Mouse (Mus musculus): ENCODE data around the gene Tm7sf2. TPM values are rescaled to one million over a fixed set of nuclear protein-coding genes. Genes with fewer than 3 reads are reported as not detected.

Tm7sf2 gene
- polyA plus RNA-seq, 1 experiment from 2014 or later, result 30.6 TPM

- ATAC-seq (replicated peaks; ENCODE audit: low FRiP score, low TSS enrichment, low read depth) (no peak), DNase-seq (ENCODE audit: low spot score) (no peak)
- Histone ChIP-seq H3K27ac (ENCODE audit: low read depth) (no peak overlapping the region), H3K9ac (ENCODE audit: low read length) (no peak overlapping the region), H3K4me1 (replicated peaks; ENCODE audit: control insufficient read depth, insufficient read depth, low read length) (peaks cover 8% of the 10 kb centered on the region), H3K4me2 (ENCODE audit: low read length) (no peak overlapping the region), H3K27me3 (replicated peaks; ENCODE audit: control insufficient read depth, insufficient read depth, low read length) (no peaks in the 10 kb centered on the region), H3K4me3 (ENCODE audit: low read depth, low read length) (no peak overlapping the region), H3K9me3 (ENCODE audit: control insufficient read depth, low read length) (no peaks in the 10 kb centered on the region), H3K36me3 (ENCODE audit: control insufficient read depth, insufficient read depth, low read length) (peaks cover 52% of the 10 kb centered on the region)
- WGBS, result 94% methylated on average over 5 of the region's 5 CpGs
These were observed 5.7 kb upstream of the Tm7sf2 start for GRCm38 (mm10) chr19:6073889-6074288.

GRCm38 (mm10) chr19:6071261-6071660 lies 3.1 kb upstream of the Tm7sf2 start:
- no peak overlapping the region for H3K4me3 ChIP-seq (ENCODE audit: low read depth, low read length)
- peaks cover 17% of the 10 kb centered on the region for H3K4me1 ChIP-seq (replicated peaks; ENCODE audit: control insufficient read depth, insufficient read depth, low read length)
- ATAC-seq (replicated peaks; ENCODE audit: low FRiP score, low TSS enrichment, low read depth) (no peak), DNase-seq (ENCODE audit: low spot score) (no peak)
- no peak overlapping the region for H3K4me2 ChIP-seq (ENCODE audit: low read length)
- no peaks in the 10 kb centered on the region for H3K27me3 ChIP-seq (replicated peaks; ENCODE audit: control insufficient read depth, insufficient read depth, low read length)
- H3K9me3 ChIP-seq (ENCODE audit: control insufficient read depth, low read length), result no peaks in the 10 kb centered on the region
- peaks cover 52% of the 10 kb centered on the region for H3K36me3 ChIP-seq (ENCODE audit: control insufficient read depth, insufficient read depth, low read length)
- H3K9ac ChIP-seq (ENCODE audit: low read length), result no peak overlapping the region
- no peak overlapping the region for H3K27ac ChIP-seq (ENCODE audit: low read depth)
- 92% methylated on average over 19 of the region's 19 CpGs for WGBS

- Histone ChIP-seq H3K4me1 (replicated peaks; ENCODE audit: control insufficient read depth, insufficient read depth, low read length) (peaks cover 12% of the 10 kb centered on the region), H3K36me3 (ENCODE audit: control insufficient read depth, insufficient read depth, low read length) (peaks cover 52% of the 10 kb centered on the region), H3K9me3 (ENCODE audit: control insufficient read depth, low read length) (no peaks in the 10 kb centered on the region), H3K27ac (ENCODE audit: low read depth) (no peak overlapping the region), H3K9ac (ENCODE audit: low read length) (no peak overlapping the region), H3K27me3 (replicated peaks; ENCODE audit: control insufficient read depth, insufficient read depth, low read length) (no peaks in the 10 kb centered on the region), H3K4me3 (ENCODE audit: low read depth, low read length) (no peak overlapping the region), H3K4me2 (ENCODE audit: low read length) (no peak overlapping the region)
- no peak for ATAC-seq (replicated peaks; ENCODE audit: low FRiP score, low TSS enrichment, low read depth)
- DNase-seq (ENCODE audit: low spot score), result no peak
- WGBS, result 92% methylated on average over 31 of the region's 31 CpGs
These were observed 2.5 kb upstream of the Tm7sf2 start for GRCm38 (mm10) chr19:6070571-6071250.

GRCm38 (mm10) chr19:6069851-6070250 lies 1.7 kb upstream of the Tm7sf2 start:
- Histone ChIP-seq H3K27ac (ENCODE audit: low read depth) (no peak overlapping the region), H3K4me3 (ENCODE audit: low read depth, low read length) (no peak overlapping the region), H3K36me3 (ENCODE audit: control insufficient read depth, insufficient read depth, low read length) (peaks cover 43% of the 10 kb centered on the region), H3K9me3 (ENCODE audit: control insufficient read depth, low read length) (no peaks in the 10 kb centered on the region), H3K4me1 (replicated peaks; ENCODE audit: control insufficient read depth, insufficient read depth, low read length) (peaks cover 12% of the 10 kb centered on the region), H3K9ac (ENCODE audit: low read length) (no peak overlapping the region), H3K4me2 (ENCODE audit: low read length) (no peak overlapping the region), H3K27me3 (replicated peaks; ENCODE audit: control insufficient read depth, insufficient read depth, low read length) (no peaks in the 10 kb centered on the region)
- DNase-seq (ENCODE audit: low spot score) (no peak), ATAC-seq (replicated peaks; ENCODE audit: low FRiP score, low TSS enrichment, low read depth) (no peak)
- 92% methylated on average over 10 of the region's 10 CpGs for WGBS

- ATAC-seq (replicated peaks; ENCODE audit: low FRiP score, low TSS enrichment, low read depth) (no peak), DNase-seq (ENCODE audit: low spot score) (no peak)
- no peak overlapping the region for H3K4me3 ChIP-seq (ENCODE audit: low read depth, low read length)
- H3K27ac ChIP-seq (ENCODE audit: low read depth), result no peak overlapping the region
- 71% methylated on average over 4 of the region's 4 CpGs for WGBS
- no peaks in the 10 kb centered on the region for H3K9me3 ChIP-seq (ENCODE audit: control insufficient read depth, low read length)
- H3K4me2 ChIP-seq (ENCODE audit: low read length), result no peak overlapping the region
- H3K27me3 ChIP-seq (replicated peaks; ENCODE audit: control insufficient read depth, insufficient read depth, low read length), result no peaks in the 10 kb centered on the region
- peaks cover 12% of the 10 kb centered on the region for H3K4me1 ChIP-seq (replicated peaks; ENCODE audit: control insufficient read depth, insufficient read depth, low read length)
- no peak overlapping the region for H3K9ac ChIP-seq (ENCODE audit: low read length)
- H3K36me3 ChIP-seq (ENCODE audit: control insufficient read depth, insufficient read depth, low read length), result peaks cover 40% of the 10 kb centered on the region
These were observed 778 bp upstream of the Tm7sf2 start for GRCm38 (mm10) chr19:6068951-6069350.

- Histone ChIP-seq H3K9ac (ENCODE audit: low read length) (peak overlapping the region; percentile 55), H3K9me3 (ENCODE audit: control insufficient read depth, low read length) (no peaks in the 10 kb centered on the region), H3K36me3 (ENCODE audit: control insufficient read depth, insufficient read depth, low read length) (peaks cover 26% of the 10 kb centered on the region), H3K4me1 (replicated peaks; ENCODE audit: control insufficient read depth, insufficient read depth, low read length) (peaks cover 18% of the 10 kb centered on the region), H3K4me2 (ENCODE audit: low read length) (peak overlapping the region; percentile 96), H3K27ac (ENCODE audit: low read depth) (peak overlapping the region; percentile 74), H3K27me3 (replicated peaks; ENCODE audit: control insufficient read depth, insufficient read depth, low read length) (no peaks in the 10 kb centered on the region), H3K4me3 (ENCODE audit: low read depth, low read length) (peak overlapping the region; percentile 48)
- WGBS, result under 1% methylated on average over 29 of the region's 30 CpGs
- DNase-seq (ENCODE audit: low spot score), result peak; percentile 92
- peak; percentile 70 for ATAC-seq (replicated peaks; ENCODE audit: low FRiP score, low TSS enrichment, low read depth)
These were observed 1.0 kb downstream of the Tm7sf2 start for GRCm38 (mm10) chr19:6067011-6067723.

- H3K9ac ChIP-seq (ENCODE audit: low read length), result peak overlapping the region; percentile 55; the same call in 1 of the 2 replicates
- peak overlapping the region; percentile 48 for H3K4me3 ChIP-seq (ENCODE audit: low read depth, low read length)
- H3K4me2 ChIP-seq (ENCODE audit: low read length), result peak overlapping the region; percentile 96
- H3K27me3 ChIP-seq (replicated peaks; ENCODE audit: control insufficient read depth, insufficient read depth, low read length), result no peaks in the 10 kb centered on the region
- no peaks in the 10 kb centered on the region for H3K9me3 ChIP-seq (ENCODE audit: control insufficient read depth, low read length)
- peaks cover 25% of the 10 kb centered on the region for H3K36me3 ChIP-seq (ENCODE audit: control insufficient read depth, insufficient read depth, low read length)
- ATAC-seq (replicated peaks; ENCODE audit: low FRiP score, low TSS enrichment, low read depth) (no peak), DNase-seq (ENCODE audit: low spot score) (no peak)
- 33% methylated on average over 5 of the region's 5 CpGs for WGBS
- peak overlapping the region; percentile 74; the same call in 1 of the 2 replicates for H3K27ac ChIP-seq (ENCODE audit: low read depth)
- peaks cover 23% of the 10 kb centered on the region for H3K4me1 ChIP-seq (replicated peaks; ENCODE audit: control insufficient read depth, insufficient read depth, low read length)
These were observed 1.6 kb downstream of the Tm7sf2 start for GRCm38 (mm10) chr19:6066571-6066970.

GRCm38 (mm10) chr19:6063081-6063480 lies 5.1 kb downstream of the Tm7sf2 start:
- ATAC-seq (replicated peaks; ENCODE audit: low FRiP score, low TSS enrichment, low read depth) (no peak), DNase-seq (ENCODE audit: low spot score) (no peak)
- Histone ChIP-seq H3K36me3 (ENCODE audit: control insufficient read depth, insufficient read depth, low read length) (peaks cover 15% of the 10 kb centered on the region), H3K4me3 (ENCODE audit: low read depth, low read length) (no peak overlapping the region), H3K4me1 (replicated peaks; ENCODE audit: control insufficient read depth, insufficient read depth, low read length) (peaks cover 29% of the 10 kb centered on the region), H3K4me2 (ENCODE audit: low read length) (no peak overlapping the region), H3K27ac (ENCODE audit: low read depth) (no peak overlapping the region), H3K9ac (ENCODE audit: low read length) (no peak overlapping the region), H3K27me3 (replicated peaks; ENCODE audit: control insufficient read depth, insufficient read depth, low read length) (no peaks in the 10 kb centered on the region), H3K9me3 (ENCODE audit: control insufficient read depth, low read length) (no peaks in the 10 kb centered on the region)
- WGBS, result 95% methylated on average over 6 of the region's 6 CpGs

Measured in intestine, embryonic 14.5 days (tissue).